Mouse (Mus musculus) kidney, adult 2 months (tissue): ENCODE measurements at regions not wholly inside any gene's neighbourhood (a gene's known extent, or its start where the extent isn't known, plus 50 kb on each side); places are given as distances from the start of the nearest gene placed in this dataset.

Experiments
- CTCF ChIP-seq: fragments of 200-500 bp; conservative IDR thresholded peaks from 2 replicates; pipeline ENCODE4 v1.5.1; 2011; ENCODE audit warnings: low read depth, mild to moderate bottlenecking, control low read depth, low read length, moderate library complexity, mixed read lengths; ENCODE audit not compliant: insufficient read depth, insufficient read length
- POLR2A ChIP-seq: fragments of 200-500 bp; IDR thresholded peaks from one replicate; pipeline ENCODE4 v1.6.1; 2011; ENCODE audit warnings: low read depth, low read length, control low read depth

GRCm38 (mm10) chr11:111212702-111213328 is 146.9 kb downstream of the Kcnj2 start:
- TF ChIP-seq CTCF (no peak), POLR2A (no peak)
